Mouse (Mus musculus) lung, adult 2 months (tissue): ENCODE measurements at regions not wholly inside any gene's neighbourhood (a gene's known extent, or its start where the extent isn't known, plus 50 kb on each side); places are given as distances from the start of the nearest gene placed in this dataset.

Source experiments
- CTCF ChIP-seq: fragments of 200-500 bp; IDR thresholded peaks from 2 replicates; pipeline ENCODE4 v1.5.1; 2011; ENCODE audit warnings: mild to moderate bottlenecking, low read length, control low read depth; ENCODE audit not compliant: insufficient read depth
- POLR2A ChIP-seq: fragments of 200-500 bp; IDR thresholded peaks from 2 replicates; pipeline ENCODE4 v1.6.1; 2011; ENCODE audit warnings: low read depth, mild to moderate bottlenecking, control low read depth, low read length, borderline replicate concordance; ENCODE audit errors: extremely low read depth

- TF ChIP-seq CTCF (no peak), POLR2A (no peak)
Measured at GRCm38 (mm10) chr3:22023551-22023950, 52.9 kb upstream of the Tbl1xr1 start.
